Mouse (Mus musculus): ENCODE data around the gene Pde5a. TPM values are rescaled to one million over a fixed set of nuclear protein-coding genes. Genes with fewer than 3 reads are reported as not detected.
A peak's percentile ranks its signal among the peaks of the same experiment; 100 is the strongest.

The Pde5a gene
- polyA plus RNA-seq (2015; fragmentation: Nextera tagmentation; extraction: Ambion mirVana), result 3.5 TPM in 2 replicates

- Histone ChIP-seq H3K27ac (ENCODE audit: low read length) (peak within 1 kb of the TSS; percentile 94), H3K4me3 (ENCODE audit: low read length) (peak within 1 kb of the TSS; percentile 80), H3K4me1 (ENCODE audit: insufficient read depth, low read length) (peaks cover 7% of the 10 kb centered on the region; the same call in 1 of the 2 replicates), H3K4me2 (replicated peaks; ENCODE audit: low read depth, low read length) (peak within 1 kb of the TSS; percentile 85), H3K27me3 (ENCODE audit: insufficient read depth, low read length) (no peaks in the 10 kb centered on the region), H3K36me3 (ENCODE audit: insufficient read depth, low read length) (no peaks in the 10 kb centered on the region), H3K9me3 (ENCODE audit: low read length) (no peaks in the 10 kb centered on the region), H3K9ac (replicated peaks; ENCODE audit: low read length) (peak within 1 kb of the TSS; percentile 87)
- under 1% methylated on average over 44 of the region's 49 CpGs for WGBS
- peak; percentile 69 for ATAC-seq (ENCODE audit: low FRiP score, low TSS enrichment)
These were observed at the start of gene Pde5a for GRCm38 (mm10) chr3:122728852-122729600. Pde5a (plus strand) TSS chr3:122728947.

GRCm38 (mm10) chr3:122680851-122681250 lies 47.9 kb upstream of the Pde5a start:
- Histone ChIP-seq H3K4me1 (ENCODE audit: insufficient read depth, low read length) (peaks cover 11% of the 10 kb centered on the region), H3K9me3 (ENCODE audit: low read length) (no peaks in the 10 kb centered on the region), H3K27me3 (ENCODE audit: insufficient read depth, low read length) (no peaks in the 10 kb centered on the region), H3K4me2 (replicated peaks; ENCODE audit: low read depth, low read length) (no peak overlapping the region), H3K27ac (ENCODE audit: low read length) (no peak overlapping the region), H3K9ac (replicated peaks; ENCODE audit: low read length) (no peak overlapping the region), H3K36me3 (ENCODE audit: insufficient read depth, low read length) (no peaks in the 10 kb centered on the region), H3K4me3 (ENCODE audit: low read length) (no peak overlapping the region)
- WGBS, result 95% methylated on average over 3 of the region's 3 CpGs
- ATAC-seq (ENCODE audit: low FRiP score, low TSS enrichment), result no peak

- H3K9me3 ChIP-seq (ENCODE audit: low read length), result no peaks in the 10 kb centered on the region
- H3K4me3 ChIP-seq (ENCODE audit: low read length), result no peak overlapping the region
- no peaks in the 10 kb centered on the region for H3K36me3 ChIP-seq (ENCODE audit: insufficient read depth, low read length)
- ATAC-seq (ENCODE audit: low FRiP score, low TSS enrichment), result no peak
- H3K27me3 ChIP-seq (ENCODE audit: insufficient read depth, low read length), result no peaks in the 10 kb centered on the region
- no peak overlapping the region for H3K27ac ChIP-seq (ENCODE audit: low read length)
- H3K9ac ChIP-seq (replicated peaks; ENCODE audit: low read length), result no peak overlapping the region
- whole genome bisulfite sequencing, result 40% methylated on average over 4 of the region's 4 CpGs
- peaks cover 11% of the 10 kb centered on the region for H3K4me1 ChIP-seq (ENCODE audit: insufficient read depth, low read length)
- H3K4me2 ChIP-seq (replicated peaks; ENCODE audit: low read depth, low read length), result no peak overlapping the region
These were observed 46.4 kb upstream of the Pde5a start for GRCm38 (mm10) chr3:122682352-122682751.

GRCm38 (mm10) chr3:122684832-122685231 lies 43.9 kb upstream of the Pde5a start:
- H3K36me3 ChIP-seq (ENCODE audit: insufficient read depth, low read length), result no peaks in the 10 kb centered on the region
- no peaks in the 10 kb centered on the region for H3K27me3 ChIP-seq (ENCODE audit: insufficient read depth, low read length)
- no peak overlapping the region for H3K4me2 ChIP-seq (replicated peaks; ENCODE audit: low read depth, low read length)
- H3K9me3 ChIP-seq (ENCODE audit: low read length), result no peaks in the 10 kb centered on the region
- no peak overlapping the region for H3K9ac ChIP-seq (replicated peaks; ENCODE audit: low read length)
- no peak overlapping the region for H3K4me3 ChIP-seq (ENCODE audit: low read length)
- H3K4me1 ChIP-seq (ENCODE audit: insufficient read depth, low read length), result peaks cover 11% of the 10 kb centered on the region
- 27% methylated on average over 7 of the region's 7 CpGs for WGBS
- peak overlapping the region; percentile 44 for H3K27ac ChIP-seq (ENCODE audit: low read length)
- ATAC-seq (ENCODE audit: low FRiP score, low TSS enrichment), result peak; percentile 70

GRCm38 (mm10) chr3:122693039-122693438 lies 35.7 kb upstream of the Pde5a start:
- ATAC-seq (ENCODE audit: low FRiP score, low TSS enrichment), result no peak
- H3K27me3 ChIP-seq (ENCODE audit: insufficient read depth, low read length), result no peaks in the 10 kb centered on the region
- H3K27ac ChIP-seq (ENCODE audit: low read length), result no peak overlapping the region
- no peak overlapping the region for H3K4me3 ChIP-seq (ENCODE audit: low read length)
- 78% methylated on average over 3 of the region's 3 CpGs for WGBS
- no peaks in the 10 kb centered on the region for H3K36me3 ChIP-seq (ENCODE audit: insufficient read depth, low read length)
- H3K4me2 ChIP-seq (replicated peaks; ENCODE audit: low read depth, low read length), result no peak overlapping the region
- no peaks in the 10 kb centered on the region for H3K4me1 ChIP-seq (ENCODE audit: insufficient read depth, low read length)
- no peak overlapping the region for H3K9ac ChIP-seq (replicated peaks; ENCODE audit: low read length)
- no peaks in the 10 kb centered on the region for H3K9me3 ChIP-seq (ENCODE audit: low read length)

- no peak for ATAC-seq (ENCODE audit: low FRiP score, low TSS enrichment)
- H3K9ac ChIP-seq (replicated peaks; ENCODE audit: low read length), result no peak overlapping the region
- H3K27ac ChIP-seq (ENCODE audit: low read length), result no peak overlapping the region
- no peaks in the 10 kb centered on the region for H3K4me1 ChIP-seq (ENCODE audit: insufficient read depth, low read length)
- H3K4me3 ChIP-seq (ENCODE audit: low read length), result no peak overlapping the region
- no peak overlapping the region for H3K4me2 ChIP-seq (replicated peaks; ENCODE audit: low read depth, low read length)
- H3K27me3 ChIP-seq (ENCODE audit: insufficient read depth, low read length), result no peaks in the 10 kb centered on the region
- no peaks in the 10 kb centered on the region for H3K9me3 ChIP-seq (ENCODE audit: low read length)
- WGBS, result 81% methylated on average over 3 of the region's 3 CpGs
- H3K36me3 ChIP-seq (ENCODE audit: insufficient read depth, low read length), result no peaks in the 10 kb centered on the region
These were observed 32.9 kb upstream of the Pde5a start for GRCm38 (mm10) chr3:122695870-122696269.

GRCm38 (mm10) chr3:122696672-122697071 lies 32.1 kb upstream of the Pde5a start:
- ATAC-seq (ENCODE audit: low FRiP score, low TSS enrichment), result no peak
- H3K4me1 ChIP-seq (ENCODE audit: insufficient read depth, low read length), result no peaks in the 10 kb centered on the region
- H3K4me3 ChIP-seq (ENCODE audit: low read length), result no peak overlapping the region
- no peaks in the 10 kb centered on the region for H3K9me3 ChIP-seq (ENCODE audit: low read length)
- H3K27ac ChIP-seq (ENCODE audit: low read length), result no peak overlapping the region
- H3K27me3 ChIP-seq (ENCODE audit: insufficient read depth, low read length), result no peaks in the 10 kb centered on the region
- no peaks in the 10 kb centered on the region for H3K36me3 ChIP-seq (ENCODE audit: insufficient read depth, low read length)
- no peak overlapping the region for H3K4me2 ChIP-seq (replicated peaks; ENCODE audit: low read depth, low read length)
- no peak overlapping the region for H3K9ac ChIP-seq (replicated peaks; ENCODE audit: low read length)
- WGBS, result 64% methylated on average over 4 of the region's 4 CpGs

GRCm38 (mm10) chr3:122704209-122704608 lies 24.5 kb upstream of the Pde5a start:
- H3K27ac ChIP-seq (ENCODE audit: low read length), result no peak overlapping the region
- H3K27me3 ChIP-seq (ENCODE audit: insufficient read depth, low read length), result no peaks in the 10 kb centered on the region
- no peaks in the 10 kb centered on the region for H3K36me3 ChIP-seq (ENCODE audit: insufficient read depth, low read length)
- H3K4me1 ChIP-seq (ENCODE audit: insufficient read depth, low read length), result no peaks in the 10 kb centered on the region
- WGBS, result 28% methylated on average over 6 of the region's 6 CpGs
- no peaks in the 10 kb centered on the region for H3K9me3 ChIP-seq (ENCODE audit: low read length)
- no peak for ATAC-seq (ENCODE audit: low FRiP score, low TSS enrichment)
- no peak overlapping the region for H3K9ac ChIP-seq (replicated peaks; ENCODE audit: low read length)
- no peak overlapping the region for H3K4me3 ChIP-seq (ENCODE audit: low read length)
- no peak overlapping the region for H3K4me2 ChIP-seq (replicated peaks; ENCODE audit: low read depth, low read length)

GRCm38 (mm10) chr3:122705246-122705645 lies 23.5 kb upstream of the Pde5a start:
- H3K9me3 ChIP-seq (ENCODE audit: low read length), result no peaks in the 10 kb centered on the region
- no peak for ATAC-seq (ENCODE audit: low FRiP score, low TSS enrichment)
- H3K27me3 ChIP-seq (ENCODE audit: insufficient read depth, low read length), result no peaks in the 10 kb centered on the region
- H3K9ac ChIP-seq (replicated peaks; ENCODE audit: low read length), result no peak overlapping the region
- H3K27ac ChIP-seq (ENCODE audit: low read length), result no peak overlapping the region
- no peak overlapping the region for H3K4me2 ChIP-seq (replicated peaks; ENCODE audit: low read depth, low read length)
- H3K36me3 ChIP-seq (ENCODE audit: insufficient read depth, low read length), result no peaks in the 10 kb centered on the region
- no peaks in the 10 kb centered on the region for H3K4me1 ChIP-seq (ENCODE audit: insufficient read depth, low read length)
- no peak overlapping the region for H3K4me3 ChIP-seq (ENCODE audit: low read length)
- 82% methylated on average over 7 of the region's 7 CpGs for WGBS

- H3K4me2 ChIP-seq (replicated peaks; ENCODE audit: low read depth, low read length), result no peak overlapping the region
- H3K27me3 ChIP-seq (ENCODE audit: insufficient read depth, low read length), result no peaks in the 10 kb centered on the region
- no peaks in the 10 kb centered on the region for H3K4me1 ChIP-seq (ENCODE audit: insufficient read depth, low read length)
- H3K36me3 ChIP-seq (ENCODE audit: insufficient read depth, low read length), result no peaks in the 10 kb centered on the region
- H3K27ac ChIP-seq (ENCODE audit: low read length), result no peak overlapping the region
- no peak overlapping the region for H3K9ac ChIP-seq (replicated peaks; ENCODE audit: low read length)
- no peak overlapping the region for H3K4me3 ChIP-seq (ENCODE audit: low read length)
- no peak for ATAC-seq (ENCODE audit: low FRiP score, low TSS enrichment)
- 72% methylated on average over 6 of the region's 6 CpGs for WGBS
- no peaks in the 10 kb centered on the region for H3K9me3 ChIP-seq (ENCODE audit: low read length)
These were observed 20.3 kb upstream of the Pde5a start for GRCm38 (mm10) chr3:122708485-122708884.
